Mouse (Mus musculus): ENCODE data around the gene Zfp213. TPM values are rescaled to one million over a fixed set of nuclear protein-coding genes. Genes with fewer than 3 reads are reported as not detected.
A peak's percentile ranks its signal among the peaks of the same experiment; 100 is the strongest.

The Zfp213 gene
- polyA plus RNA-seq, 1 experiment = 8.0 TPM

GRCm38 (mm10) chr17:23553634-23554120 lies 10.4 kb downstream of the Zfp213 start:
- Histone ChIP-seq H3K27me3 (replicated peaks) (peaks cover 5% of the 10 kb centered on the region), H3K4me1 (peaks cover 86% of the 10 kb centered on the region), H3K9me3 (no peaks in the 10 kb centered on the region), H3K36me3 (replicated peaks; ENCODE audit: low read length) (peaks cover 40% of the 10 kb centered on the region), H3K4me3 (replicated peaks) (no peak overlapping the region)
- TF ChIP-seq GATA1 (IDR thresholded peaks at IDR 0.05; ENCODE audit: borderline replicate concordance, low read length) = no peak
- no peak for TF ChIP-seq FLI1 (IDR thresholded peaks at IDR 0.05; ENCODE audit: low read length)

GRCm38 (mm10) chr17:23552896-23553633 lies 11.0 kb downstream of the Zfp213 start:
- H3K36me3 ChIP-seq (replicated peaks; ENCODE audit: low read length) = peaks cover 34% of the 10 kb centered on the region
- TF ChIP-seq FLI1 (IDR thresholded peaks at IDR 0.05; ENCODE audit: low read length) (no peak), GATA1 (IDR thresholded peaks at IDR 0.05; ENCODE audit: borderline replicate concordance, low read length) (no peak)
- peaks cover 92% of the 10 kb centered on the region for H3K4me1 ChIP-seq
- no peaks in the 10 kb centered on the region for H3K9me3 ChIP-seq
- peaks cover 5% of the 10 kb centered on the region for H3K27me3 ChIP-seq (replicated peaks)
- H3K4me3 ChIP-seq (replicated peaks) = no peak overlapping the region

- peaks cover 83% of the 10 kb centered on the region for H3K4me1 ChIP-seq
- no peaks in the 10 kb centered on the region for H3K9me3 ChIP-seq
- TF ChIP-seq GATA1 (IDR thresholded peaks at IDR 0.05; ENCODE audit: borderline replicate concordance, low read length) (no peak), FLI1 (IDR thresholded peaks at IDR 0.05; ENCODE audit: low read length) (no peak)
- H3K4me3 ChIP-seq (replicated peaks) = no peak overlapping the region
- peaks cover 5% of the 10 kb centered on the region for H3K27me3 ChIP-seq (replicated peaks)
- H3K36me3 ChIP-seq (replicated peaks; ENCODE audit: low read length) = peaks cover 23% of the 10 kb centered on the region
Observed at GRCm38 (mm10) chr17:23551963-23552362, 12.1 kb downstream of the Zfp213 start.

GRCm38 (mm10) chr17:23551416-23551815 lies 12.6 kb downstream of the Zfp213 start:
- H3K4me1 ChIP-seq = peaks cover 78% of the 10 kb centered on the region
- peaks cover 17% of the 10 kb centered on the region for H3K36me3 ChIP-seq (replicated peaks; ENCODE audit: low read length)
- TF ChIP-seq GATA1 (IDR thresholded peaks at IDR 0.05; ENCODE audit: borderline replicate concordance, low read length) (no peak), FLI1 (IDR thresholded peaks at IDR 0.05; ENCODE audit: low read length) (no peak)
- peak overlapping the region; percentile 92 for H3K4me3 ChIP-seq (replicated peaks)
- H3K27me3 ChIP-seq (replicated peaks) = peaks cover 5% of the 10 kb centered on the region
- H3K9me3 ChIP-seq = no peaks in the 10 kb centered on the region

GRCm38 (mm10) chr17:23550856-23551255 lies 13.2 kb downstream of the Zfp213 start:
- Histone ChIP-seq H3K27me3 (replicated peaks) (peaks cover 5% of the 10 kb centered on the region), H3K4me3 (replicated peaks) (peak overlapping the region; percentile 92), H3K36me3 (replicated peaks; ENCODE audit: low read length) (peaks cover 13% of the 10 kb centered on the region), H3K9me3 (no peaks in the 10 kb centered on the region), H3K4me1 (peaks cover 72% of the 10 kb centered on the region)
- TF ChIP-seq GATA1 (IDR thresholded peaks at IDR 0.05; ENCODE audit: borderline replicate concordance, low read length) = no peak
- no peak for TF ChIP-seq FLI1 (IDR thresholded peaks at IDR 0.05; ENCODE audit: low read length)

- H3K4me3 ChIP-seq (replicated peaks) = peak overlapping the region; percentile 92
- H3K4me1 ChIP-seq = peaks cover 67% of the 10 kb centered on the region
- H3K9me3 ChIP-seq = no peaks in the 10 kb centered on the region
- H3K27me3 ChIP-seq (replicated peaks) = peaks cover 5% of the 10 kb centered on the region
- H3K36me3 ChIP-seq (replicated peaks; ENCODE audit: low read length) = peaks cover 7% of the 10 kb centered on the region
- TF ChIP-seq GATA1 (IDR thresholded peaks at IDR 0.05; ENCODE audit: borderline replicate concordance, low read length) = no peak
- no peak for TF ChIP-seq FLI1 (IDR thresholded peaks at IDR 0.05; ENCODE audit: low read length)
Observed at GRCm38 (mm10) chr17:23550188-23550791, 13.7 kb downstream of the Zfp213 start.

GRCm38 (mm10) chr17:23549441-23549840 lies 14.6 kb downstream of the Zfp213 start:
- Histone ChIP-seq H3K4me3 (replicated peaks) (peak overlapping the region; percentile 92), H3K4me1 (peaks cover 58% of the 10 kb centered on the region), H3K36me3 (replicated peaks; ENCODE audit: low read length) (no peaks in the 10 kb centered on the region), H3K9me3 (no peaks in the 10 kb centered on the region), H3K27me3 (replicated peaks) (peaks cover 7% of the 10 kb centered on the region)
- TF ChIP-seq GATA1 (IDR thresholded peaks at IDR 0.05; ENCODE audit: borderline replicate concordance, low read length) = no peak
- TF ChIP-seq FLI1 (IDR thresholded peaks at IDR 0.05; ENCODE audit: low read length) = no peak

- Histone ChIP-seq H3K36me3 (replicated peaks; ENCODE audit: low read length) (no peaks in the 10 kb centered on the region), H3K27me3 (replicated peaks) (peaks cover 7% of the 10 kb centered on the region), H3K9me3 (no peaks in the 10 kb centered on the region), H3K4me1 (peaks cover 58% of the 10 kb centered on the region), H3K4me3 (replicated peaks) (peak overlapping the region; percentile 92)
- TF ChIP-seq FLI1 (IDR thresholded peaks at IDR 0.05; ENCODE audit: low read length) (no peak), GATA1 (IDR thresholded peaks at IDR 0.05; ENCODE audit: borderline replicate concordance, low read length) (no peak)
Observed at GRCm38 (mm10) chr17:23548615-23549014, 15.4 kb downstream of the Zfp213 start.

GRCm38 (mm10) chr17:23547681-23548443 lies 16.2 kb downstream of the Zfp213 start:
- Histone ChIP-seq H3K4me3 (replicated peaks) (peak overlapping the region; percentile 69), H3K27me3 (replicated peaks) (peaks cover 10% of the 10 kb centered on the region), H3K36me3 (replicated peaks; ENCODE audit: low read length) (no peaks in the 10 kb centered on the region), H3K4me1 (peaks cover 58% of the 10 kb centered on the region), H3K9me3 (no peaks in the 10 kb centered on the region)
- no peak for TF ChIP-seq FLI1 (IDR thresholded peaks at IDR 0.05; ENCODE audit: low read length)
- no peak for TF ChIP-seq GATA1 (IDR thresholded peaks at IDR 0.05; ENCODE audit: borderline replicate concordance, low read length)

All from megakaryocyte, embryonic 14.5 days (primary cell).